Mouse (Mus musculus): Measurements from ENCODE around the gene Gm42669. TPM values are rescaled to one million over a fixed set of nuclear protein-coding genes. Genes with fewer than 3 reads are reported as not detected.

The Gm42669 gene
- polyA plus RNA-seq, 1 experiment from 2014 or later = 0.32 TPM

- CTCF ChIA-PET = interaction anchor here (0.8 to 1.1 kb wide), 5 partner anchors 8 to 501 kb away, joined by 3 read pairs; no protein-coding TSS in a partner anchor
- TF ChIP-seq CTCF (IDR thresholded peaks at IDR 0.05) = no peak
- no peaks in the 10 kb centered on the region for H3K27me3 ChIP-seq
Observed at GRCm38 (mm10) chr5:107518602-107519001, 11.2 kb downstream of the Gm42669 start.

GRCm38 (mm10) chr5:107521386-107521785 is 14.0 kb downstream of the Gm42669 start:
- POLR2A ChIA-PET = interaction anchor here (1.2 kb wide), 1 partner anchor 12 kb away, joined by 3 read pairs; no protein-coding TSS in a partner anchor
- DNase-seq (ENCODE audit: low read depth, low spot score) (no peak), ATAC-seq (no peak)
- H3K27me3 ChIP-seq = no peaks in the 10 kb centered on the region
- in situ Hi-C loops (cut with MboI; ENCODE audit: low pct_unique_long_range_greater_than_20kb) = loop anchor here (25.0 kb wide), 1 partner anchor 534 kb away; no protein-coding TSS in a partner anchor
- no peak for TF ChIP-seq CTCF (IDR thresholded peaks at IDR 0.05)
- CTCF ChIA-PET = interaction anchor here (0.9 to 1.4 kb wide), 3 partner anchors 12 to 636 kb away, joined by 3 to 4 read pairs (median 3); no protein-coding TSS in a partner anchor

More at GRCm38 (mm10) chr5:107518602-107519001, 11.2 kb downstream of the Gm42669 start:
- POLR2A ChIA-PET = interaction anchor here (0.6 to 1.1 kb wide), 3 partner anchors 10 to 24 kb away, joined by 3 read pairs; no protein-coding TSS in a partner anchor
- no peak for DNase-seq (ENCODE audit: low read depth, low spot score)
- ATAC-seq = no peak
- in situ Hi-C loops (cut with MboI; ENCODE audit: low pct_unique_long_range_greater_than_20kb) = loop anchor here (10.0 to 25.0 kb wide), 2 partner anchors 164 to 531 kb away; no protein-coding TSS in a partner anchor

- no peak for TF ChIP-seq CTCF (IDR thresholded peaks at IDR 0.05)
- ChIA-PET POLR2A (interaction anchor here (1.2 kb wide), 1 partner anchor 11 kb away, joined by 3 read pairs; no protein-coding TSS in a partner anchor), CTCF (interaction anchor here (0.9 to 1.4 kb wide), 3 partner anchors 8 to 637 kb away, joined by 3 to 8 read pairs (median 4); no protein-coding TSS in a partner anchor)
- no peaks in the 10 kb centered on the region for H3K27me3 ChIP-seq
- in situ Hi-C loops (cut with MboI; ENCODE audit: low pct_unique_long_range_greater_than_20kb) = loop anchor here (25.0 kb wide), 1 partner anchor 535 kb away; no protein-coding TSS in a partner anchor
- no peak for ATAC-seq
- no peak for DNase-seq (ENCODE audit: low read depth, low spot score)
Observed at GRCm38 (mm10) chr5:107521897-107522296, 14.5 kb downstream of the Gm42669 start.

- no peak for TF ChIP-seq CTCF (IDR thresholded peaks at IDR 0.05)
- peaks cover 8% of the 10 kb centered on the region for H3K27me3 ChIP-seq
- DNase-seq (ENCODE audit: low read depth, low spot score) (no peak), ATAC-seq (no peak)
- POLR2A ChIA-PET = no interaction called here
- in situ Hi-C loops (cut with MboI; ENCODE audit: low pct_unique_long_range_greater_than_20kb) = loop anchor here (25.0 kb wide), 1 partner anchor 537 kb away; no protein-coding TSS in a partner anchor
- CTCF ChIA-PET = interaction anchor here (1.0 kb wide), 1 partner anchor 10 kb away, joined by 3 read pairs; no protein-coding TSS in a partner anchor
Observed at GRCm38 (mm10) chr5:107524281-107524680, 16.9 kb downstream of the Gm42669 start.

GRCm38 (mm10) chr5:107528856-107529255 is 21.4 kb downstream of the Gm42669 start:
- CTCF ChIA-PET = interaction anchor here (1.2 to 1.6 kb wide), 2 partner anchors 11 to 19 kb away, joined by 3 to 4 read pairs; no protein-coding TSS in a partner anchor
- DNase-seq (ENCODE audit: low read depth, low spot score) (no peak), ATAC-seq (no peak)
- POLR2A ChIA-PET = interaction anchor here (1.0 kb wide), 1 partner anchor 13 kb away, joined by 7 read pairs; no protein-coding TSS in a partner anchor
- in situ Hi-C loops (cut with MboI; ENCODE audit: low pct_unique_long_range_greater_than_20kb) = no loop called here
- no peak for TF ChIP-seq CTCF (IDR thresholded peaks at IDR 0.05)
- peaks cover 25% of the 10 kb centered on the region for H3K27me3 ChIP-seq

- no peak for ATAC-seq
- peaks cover 42% of the 10 kb centered on the region for H3K27me3 ChIP-seq
- in situ Hi-C loops (cut with MboI; ENCODE audit: low pct_unique_long_range_greater_than_20kb) = no loop called here
- no peak for TF ChIP-seq CTCF (IDR thresholded peaks at IDR 0.05)
- DNase-seq (ENCODE audit: low read depth, low spot score) = no peak
- ChIA-PET POLR2A (no interaction called here), CTCF (interaction anchor here (2.0 kb wide), 1 partner anchor 12 kb away, joined by 4 read pairs; no protein-coding TSS in a partner anchor)
Observed at GRCm38 (mm10) chr5:107533590-107533989, 26.2 kb downstream of the Gm42669 start.

GRCm38 (mm10) chr5:107534581-107534980 is 27.2 kb downstream of the Gm42669 start, which contains the start of gene 1700028K03Rik:
TSS of gene 1700028K03Rik (plus strand) at chr5:107534709.
- H3K27me3 ChIP-seq = peaks cover 39% of the 10 kb centered on the region
- ChIA-PET POLR2A (no interaction called here), CTCF (no interaction called here)
- DNase-seq (ENCODE audit: low read depth, low spot score) (no peak), ATAC-seq (no peak)
- TF ChIP-seq CTCF (IDR thresholded peaks at IDR 0.05) = no peak
- in situ Hi-C loops (cut with MboI; ENCODE audit: low pct_unique_long_range_greater_than_20kb) = no loop called here

- ChIA-PET CTCF (no interaction called here), POLR2A (interaction anchor here (0.5 to 1.0 kb wide), 2 partner anchors 11 to 12 kb away, joined by 4 to 7 read pairs; no protein-coding TSS in a partner anchor)
- ATAC-seq (no peak), DNase-seq (ENCODE audit: low read depth, low spot score) (no peak)
- no peak for TF ChIP-seq CTCF (IDR thresholded peaks at IDR 0.05)
- peaks cover 18% of the 10 kb centered on the region for H3K27me3 ChIP-seq
- in situ Hi-C loops (cut with MboI; ENCODE audit: low pct_unique_long_range_greater_than_20kb) = no loop called here
Observed at GRCm38 (mm10) chr5:107541696-107542095, 34.3 kb downstream of the Gm42669 start.

GRCm38 (mm10) chr5:107545927-107546326 is 38.5 kb downstream of the Gm42669 start:
- no peaks in the 10 kb centered on the region for H3K27me3 ChIP-seq
- no peak for ATAC-seq
- in situ Hi-C loops (cut with MboI; ENCODE audit: low pct_unique_long_range_greater_than_20kb) = no loop called here
- POLR2A ChIA-PET = interaction anchor here (0.6 kb wide), 1 partner anchor 14 kb away, joined by 4 read pairs; no protein-coding TSS in a partner anchor
- CTCF ChIA-PET = interaction anchor here (1.6 kb wide), 1 partner anchor 14 kb away, joined by 4 read pairs; no protein-coding TSS in a partner anchor
- TF ChIP-seq CTCF (IDR thresholded peaks at IDR 0.05) = no peak
- DNase-seq (ENCODE audit: low read depth, low spot score) = no peak

- ChIA-PET CTCF (interaction anchor here (1.3 kb wide), 1 partner anchor 18 kb away, joined by 3 read pairs; no protein-coding TSS in a partner anchor), POLR2A (no interaction called here)
- no peaks in the 10 kb centered on the region for H3K27me3 ChIP-seq
- no peak for ATAC-seq
- in situ Hi-C loops (cut with MboI; ENCODE audit: low pct_unique_long_range_greater_than_20kb) = no loop called here
- no peak for TF ChIP-seq CTCF (IDR thresholded peaks at IDR 0.05)
- DNase-seq (ENCODE audit: low read depth, low spot score) = no peak
Observed at GRCm38 (mm10) chr5:107547955-107548354, 40.5 kb downstream of the Gm42669 start.

GRCm38 (mm10) chr5:107548444-107548843 is 41.0 kb downstream of the Gm42669 start:
- ATAC-seq = no peak
- DNase-seq (ENCODE audit: low read depth, low spot score) = no peak
- in situ Hi-C loops (cut with MboI; ENCODE audit: low pct_unique_long_range_greater_than_20kb) = no loop called here
- ChIA-PET POLR2A (no interaction called here), CTCF (interaction anchor here (1.3 kb wide), 1 partner anchor 18 kb away, joined by 3 read pairs; no protein-coding TSS in a partner anchor)
- TF ChIP-seq CTCF (IDR thresholded peaks at IDR 0.05) = no peak
- no peaks in the 10 kb centered on the region for H3K27me3 ChIP-seq

Data from Patski (cell line).